Mouse (Mus musculus) gastrocnemius, postnatal 14 days (tissue): Measurements from ENCODE around the gene Gm42791. TPM values are rescaled to one million over a fixed set of nuclear protein-coding genes. Genes with fewer than 3 reads are reported as not detected.
A peak's percentile ranks its signal among the peaks of the same experiment; 100 is the strongest.

Source experiments
- DNase-seq: peaks from one replicate; pipeline ENCODE4 v3.0.0; 2021; ENCODE audit warnings: mixed read lengths
- intact Hi-C: fragments of 180-260 bp; cut with DNase I; formaldehyde crosslinking; loops from one replicate; pipeline ENCODE4 v1.15.1; 2025; ENCODE audit warnings: low total_unique reads
- total RNA-seq, 2 experiments: library from RNA; stranded (reverse); gene quantifications; 2 replicates each; pipeline ENCODE4 v1.2.3; 2021

Gene Gm42791
- total RNA-seq, 2 experiments from 2014 or later = 1.1 to 1.5 TPM

DNA sequence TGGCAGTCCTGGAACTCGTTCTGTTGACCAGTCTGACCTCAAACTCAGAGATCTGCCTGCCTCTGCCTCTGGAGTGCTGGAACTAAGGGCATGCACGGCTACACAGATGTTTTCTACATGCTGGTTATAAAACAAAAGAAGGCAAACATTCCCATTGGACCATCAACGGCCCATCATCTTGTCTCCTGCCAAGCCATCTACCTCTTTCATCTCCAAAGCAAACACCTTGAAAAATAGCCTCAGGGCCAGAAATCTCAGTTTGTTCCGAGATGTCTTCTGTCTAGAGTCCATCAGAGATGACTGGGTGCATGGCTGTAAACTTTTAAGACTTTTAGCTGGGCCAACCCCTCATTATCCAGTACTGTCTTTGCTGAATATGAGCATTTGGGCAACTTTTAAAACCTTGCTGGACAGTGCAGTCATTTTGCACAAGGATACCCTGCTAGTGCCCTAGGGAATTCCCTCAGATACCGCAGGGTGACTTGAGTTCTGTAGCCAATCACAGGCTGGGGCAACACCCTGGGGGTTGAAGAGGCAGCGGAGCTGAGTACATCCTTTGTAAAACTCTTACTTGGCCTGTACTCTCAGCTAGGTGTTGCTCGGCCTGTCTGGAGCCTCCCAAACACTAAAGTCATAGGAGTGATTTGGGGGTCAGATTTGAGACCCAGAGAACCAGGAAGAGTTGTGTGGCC is 19.0 kb upstream of the Gm42791 start:
- no peak for DNase-seq
- intact Hi-C loops = no loop called here

- intact Hi-C loops = no loop called here
- DNase-seq = no peak
Observed at GRCm38 (mm10) chr5:149009111-149009510, 14.2 kb upstream of the Gm42791 start.

DNA sequence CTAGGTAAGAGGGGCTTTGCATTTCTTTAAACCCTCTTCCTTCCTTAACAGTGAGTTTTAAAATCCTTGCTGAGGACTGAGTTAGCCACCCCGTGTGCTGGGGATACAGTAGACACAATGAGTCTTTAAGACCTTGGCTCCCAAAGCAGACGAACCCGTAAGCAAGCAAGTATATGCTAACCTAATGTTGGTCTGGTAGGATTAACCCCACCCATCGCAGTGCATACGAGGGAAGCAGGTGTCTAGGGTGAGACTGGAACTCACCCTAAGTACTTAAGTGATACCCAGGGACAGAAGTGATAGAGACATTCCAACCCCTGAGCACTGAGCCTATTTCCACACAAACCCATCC is 12.3 kb upstream of the Gm42791 start:
- intact Hi-C loops = no loop called here

GRCm38 (mm10) chr5:149006362-149007294 is 11.7 kb upstream of the Gm42791 start:
- DNase-seq = peak; percentile 100
- intact Hi-C loops = no loop called here

More for the DNA sequence above, 12.3 kb upstream of the Gm42791 start:
- no peak for DNase-seq

- no peak for DNase-seq
- intact Hi-C loops = no loop called here
Observed at GRCm38 (mm10) chr5:149005701-149006361, 10.9 kb upstream of the Gm42791 start.

DNA sequence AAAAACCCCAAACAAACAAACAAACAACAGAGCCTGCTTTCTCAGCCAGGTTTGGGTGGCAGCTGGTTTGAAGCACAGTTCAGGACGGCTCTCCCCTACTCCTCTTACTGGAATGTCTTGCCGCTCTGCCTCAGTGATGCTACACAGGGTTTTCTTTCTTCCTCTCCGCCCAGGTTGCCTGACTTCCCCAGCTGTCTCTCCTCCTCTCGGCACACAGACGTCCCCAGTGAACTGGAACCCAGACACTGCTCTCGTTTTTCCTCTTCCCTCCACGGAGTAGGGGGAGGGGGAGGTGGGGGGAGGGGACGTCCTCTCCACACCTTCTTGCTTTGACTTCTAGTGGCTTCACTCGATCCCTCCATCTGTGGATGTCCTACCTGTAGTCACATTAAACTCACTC is 10.1 kb upstream of the Gm42791 start:
- intact Hi-C loops = no loop called here
- no peak for DNase-seq

GRCm38 (mm10) chr5:149003137-149003536 is 8.2 kb upstream of the Gm42791 start:
- intact Hi-C loops = no loop called here
- no peak for DNase-seq

DNA sequence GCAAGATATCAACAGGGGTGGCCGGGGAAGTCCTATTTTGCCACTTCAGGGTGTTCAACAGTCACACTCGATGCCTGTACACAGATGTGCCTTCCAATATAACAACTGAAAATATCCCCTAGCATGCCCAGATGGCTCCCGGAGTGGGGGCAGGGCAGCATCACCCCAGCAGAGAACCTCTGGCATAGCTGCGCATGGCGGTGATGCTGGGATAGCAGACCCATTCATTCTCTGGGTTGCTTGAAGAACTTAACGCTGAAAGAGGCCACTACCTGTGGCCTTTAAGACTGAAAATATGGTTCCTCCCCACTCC is 7.8 kb upstream of the Gm42791 start:
- DNase-seq = no peak
- intact Hi-C loops = no loop called here

DNA sequence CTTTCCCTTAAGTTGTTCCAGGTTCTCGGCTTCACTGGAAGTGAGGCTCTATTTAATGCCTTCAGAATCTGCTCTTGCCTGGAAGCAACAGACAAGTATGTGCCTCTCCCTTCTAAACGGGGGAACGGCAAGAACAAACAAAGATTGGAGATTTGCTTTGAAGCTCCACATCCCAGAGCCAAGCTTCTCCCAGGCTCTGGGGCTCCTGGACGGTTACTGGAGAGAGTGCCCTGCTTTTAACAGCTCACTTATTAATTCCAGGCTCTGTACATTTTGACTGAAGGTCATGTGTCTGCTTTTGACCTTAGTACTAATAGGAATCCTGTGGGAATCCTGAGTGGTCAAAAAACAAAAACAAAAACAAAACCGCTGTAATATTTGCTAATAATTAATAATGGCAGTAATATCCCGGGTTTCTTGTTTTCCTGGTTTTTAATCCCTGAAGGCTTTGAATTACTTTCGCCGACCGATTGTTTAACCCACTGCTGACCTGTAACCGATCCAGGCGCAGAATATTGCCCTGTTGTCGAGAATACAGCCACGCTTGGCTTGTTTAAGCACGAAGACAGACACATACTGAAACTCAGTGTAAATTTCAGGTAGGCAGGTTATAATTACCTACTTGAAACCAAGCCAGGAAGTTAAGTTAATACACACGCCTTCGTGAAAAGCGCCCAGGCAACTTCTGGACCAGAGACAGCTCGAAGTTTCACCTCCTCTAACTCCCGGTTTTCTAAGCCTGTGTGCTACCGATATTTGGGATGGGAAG is 7.3 kb upstream of the Gm42791 start:
- intact Hi-C loops = no loop called here
- DNase-seq = no peak

- no peak for DNase-seq
- intact Hi-C loops = no loop called here
Observed at GRCm38 (mm10) chr5:148999802-149000201, 4.9 kb upstream of the Gm42791 start.

GRCm38 (mm10) chr5:148998512-148998911 is 3.6 kb upstream of the Gm42791 start:
- intact Hi-C loops = no loop called here
- DNase-seq = no peak

DNA sequence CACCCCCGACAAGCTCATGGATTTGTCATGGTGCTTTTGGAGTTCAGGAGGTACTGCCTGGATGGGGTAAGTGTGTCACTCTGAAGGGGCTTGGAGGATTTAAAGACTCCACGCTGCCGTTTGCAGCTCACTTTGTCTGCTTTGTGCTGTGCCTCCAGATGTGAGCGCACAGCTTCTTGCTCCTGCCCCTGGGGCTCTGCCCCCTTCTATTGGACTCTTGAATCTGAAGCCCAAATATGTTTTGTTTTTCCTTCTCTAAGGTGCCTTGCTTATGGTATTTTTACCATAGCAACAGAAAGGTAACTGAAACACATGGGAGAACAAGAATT is 1.7 kb upstream of the Gm42791 start:
- intact Hi-C loops = no loop called here
- DNase-seq = no peak

- intact Hi-C loops = no loop called here
- DNase-seq = no peak
Observed at GRCm38 (mm10) chr5:148995962-148996708, 1.2 kb upstream of the Gm42791 start.

DNA sequence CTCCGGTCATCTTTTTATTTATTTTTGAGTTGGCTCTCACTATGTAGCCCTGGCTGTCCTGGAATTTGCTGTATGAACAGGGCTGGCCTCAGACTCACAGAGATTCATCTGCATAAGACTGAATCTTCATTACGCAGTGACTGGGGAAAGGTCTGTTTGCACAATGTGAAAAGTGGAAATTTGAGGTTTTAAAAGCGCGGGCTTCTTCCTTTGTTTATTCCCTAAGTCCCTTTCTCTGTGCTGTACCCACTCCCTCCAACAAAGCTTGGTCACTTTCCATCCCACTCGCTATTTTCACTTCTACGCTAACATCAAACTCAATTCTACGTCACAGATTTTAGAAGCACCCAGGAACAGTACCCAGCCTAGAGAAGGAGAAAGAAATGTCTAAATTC is 639 bp downstream of the Gm42791 start:
- no peak for DNase-seq
- intact Hi-C loops = no loop called here

GRCm38 (mm10) chr5:148992598-148992997 is 2.3 kb downstream of the Gm42791 start:
- intact Hi-C loops = no loop called here
- DNase-seq = no peak

DNA sequence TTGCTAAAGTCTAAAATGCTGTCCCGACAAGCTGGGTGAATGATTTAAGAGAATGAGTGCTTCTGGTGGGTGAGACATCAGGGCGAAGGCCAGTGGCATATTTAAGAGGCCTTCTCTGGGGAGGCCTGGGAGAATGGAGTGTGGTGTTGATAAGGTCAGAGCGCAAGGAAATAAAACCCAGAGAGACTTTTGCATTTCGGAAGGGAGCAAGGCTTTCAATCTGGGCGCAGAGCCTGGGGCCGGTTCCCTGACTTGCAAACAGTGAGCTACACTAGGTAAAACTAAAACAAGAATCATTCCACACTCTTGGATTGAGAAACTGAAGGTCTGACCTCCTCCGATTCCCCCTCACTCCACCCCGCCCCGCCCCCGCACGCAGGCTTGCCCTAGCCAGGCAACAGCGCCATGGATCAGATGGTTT is 4.0 kb downstream of the Gm42791 start:
- intact Hi-C loops = no loop called here
- DNase-seq = no peak

GRCm38 (mm10) chr5:148989480-148989879 is 5.5 kb downstream of the Gm42791 start:
- intact Hi-C loops = no loop called here
- no peak for DNase-seq

DNA sequence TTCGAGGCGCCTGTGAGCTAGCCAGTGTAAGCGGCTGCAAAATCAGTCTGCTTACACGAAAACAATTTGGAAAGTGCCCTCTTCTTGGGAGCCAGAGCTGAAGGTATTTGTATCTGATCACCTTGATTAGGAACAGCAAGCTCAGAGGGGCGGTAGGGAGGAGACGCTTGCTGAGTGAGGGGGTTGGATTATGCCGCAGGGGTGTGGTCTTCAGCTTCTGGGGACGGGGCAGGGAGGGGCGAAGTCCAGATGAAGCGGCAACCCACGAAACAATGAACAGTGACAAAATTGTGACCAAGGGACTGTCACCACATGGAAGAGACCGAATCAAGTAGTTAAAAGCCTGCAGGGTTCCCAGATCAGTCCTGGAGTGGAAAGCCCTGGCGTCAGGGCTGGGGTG is 10.0 kb downstream of the Gm42791 start:
- no peak for DNase-seq
- intact Hi-C loops = no loop called here

DNA sequence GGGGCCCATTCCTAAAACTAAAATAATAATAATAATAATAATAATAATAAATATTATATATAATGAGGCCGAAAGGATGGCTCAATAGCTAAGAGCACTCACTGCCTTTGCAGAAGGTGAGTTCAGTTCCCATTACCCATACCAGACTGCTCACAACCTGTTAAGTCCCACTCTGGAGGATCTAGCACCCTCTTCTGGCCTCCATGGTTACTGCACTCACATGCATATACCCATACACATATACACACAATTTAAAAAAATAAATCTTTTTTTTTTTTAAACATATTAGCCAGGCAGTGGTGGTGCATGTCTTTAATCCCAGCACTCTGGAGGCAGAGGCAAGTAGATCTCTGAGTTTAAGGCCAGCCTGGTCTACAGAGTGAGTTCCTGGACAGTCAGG is 11.3 kb downstream of the Gm42791 start:
- DNase-seq = no peak
- intact Hi-C loops = no loop called here
